Mouse (Mus musculus) left cerebral cortex, postnatal 4 days (tissue): ENCODE measurements at regions not wholly inside any gene's neighbourhood (a gene's known extent, or its start where the extent isn't known, plus 50 kb on each side); places are given as distances from the start of the nearest gene placed in this dataset. TPM values are rescaled to one million over a fixed set of nuclear protein-coding genes. Genes with fewer than 3 reads are reported as not detected.

Experiments
- microRNA-seq: library from miRNA; unstranded; fragments of <30 nt; microRNA quantifications from one replicate; pipeline ENCODE4 v1.2.0, GENCODE M21; 2022

Small RNA genes lying in the stretch of these regions (microRNA-seq; reads per million reads assigned to microRNA genes)
- gene Gm25306, result not detected
